Mouse (Mus musculus) fat pad, adult 2 months (tissue): ENCODE measurements around the gene Lgals7.

Experiments used
- DNase-seq: peaks from one replicate; pipeline ENCODE4 v3.0.0-alpha.2; 2011; ENCODE audit warnings: low read depth, low spot score; ENCODE audit errors: extremely low read depth

The Lgals7 gene

GRCm38 (mm10) chr7:28863540-28863939 is at the start of gene Lgals7:
Lgals7 (plus strand) TSS chr7:28863853.
- no peak for DNase-seq

GRCm38 (mm10) chr7:28814306-28815034 is 49.2 kb upstream of the Lgals7 start:
- no peak for DNase-seq

- DNase-seq: no peak
Observed at GRCm38 (mm10) chr7:28815230-28815629, 48.4 kb upstream of the Lgals7 start.

GRCm38 (mm10) chr7:28816201-28816600 is 47.5 kb upstream of the Lgals7 start:
- no peak for DNase-seq

GRCm38 (mm10) chr7:28816920-28817319 is 46.7 kb upstream of the Lgals7 start:
- no peak for DNase-seq

- no peak for DNase-seq
Observed at GRCm38 (mm10) chr7:28817524-28817923, 46.1 kb upstream of the Lgals7 start.

- DNase-seq: no peak
Observed at GRCm38 (mm10) chr7:28817957-28818356, 45.7 kb upstream of the Lgals7 start.

- no peak for DNase-seq
Observed at GRCm38 (mm10) chr7:28818436-28818835, 45.2 kb upstream of the Lgals7 start.

GRCm38 (mm10) chr7:28818861-28819452 is 44.7 kb upstream of the Lgals7 start:
- no peak for DNase-seq

GRCm38 (mm10) chr7:28819571-28819970 is 44.1 kb upstream of the Lgals7 start:
- DNase-seq: no peak

- no peak for DNase-seq
Observed at GRCm38 (mm10) chr7:28820358-28821260, 43.0 kb upstream of the Lgals7 start.

- DNase-seq: no peak
Observed at GRCm38 (mm10) chr7:28821261-28821831, 42.3 kb upstream of the Lgals7 start.

- no peak for DNase-seq
Observed at GRCm38 (mm10) chr7:28822556-28822955, 41.1 kb upstream of the Lgals7 start.

- no peak for DNase-seq
Observed at GRCm38 (mm10) chr7:28822993-28823903, 40.4 kb upstream of the Lgals7 start.

GRCm38 (mm10) chr7:28823932-28824331 is 39.7 kb upstream of the Lgals7 start:
- DNase-seq: no peak

- peak; percentile 99 for DNase-seq
Observed at GRCm38 (mm10) chr7:28824941-28825685, 38.5 kb upstream of the Lgals7 start, which contains the start of gene Ech1. Ech1 (plus strand) TSS chr7:28825217.

- DNase-seq: no peak
Observed at GRCm38 (mm10) chr7:28825686-28826401, 37.8 kb upstream of the Lgals7 start.

- DNase-seq: no peak
Observed at GRCm38 (mm10) chr7:28826402-28826772, 37.3 kb upstream of the Lgals7 start.

GRCm38 (mm10) chr7:28827338-28827737 is 36.3 kb upstream of the Lgals7 start:
- peak; percentile 84 for DNase-seq
